16 mouse cellular contexts compared by ENCODE assay signal in genomic region chr17:56729151-56729550, GRCm38 (mm10). TPM values are rescaled to one million over a fixed set of nuclear protein-coding genes. Genes with fewer than 3 reads are reported as not detected.
DNase-seq lines count a peak whose midpoint lies in the region; ATAC-seq and TF ChIP-seq lines count a peak whose summit lies in the region.
"Had no signal": no experiment of that assay in that cellular context is flagged by ENCODE, and none has a peak within 500 bp of the region (broad histone marks: within the 10 kb centered on the region; RNA-seq: fewer than 3 reads in every experiment).

No protein-coding gene starts in this region.

- no peaks in the 10 kb centered on the region for H3K9me3 ChIP-seq in forebrain, embryonic 10.5 days
- H3K9me3 ChIP-seq in forebrain, embryonic 13.5 days (replicated peaks), result 0 out of 2 replicates have a peak, but pooled peaks cover 3% of the 10 kb centered on the region
- H3K9me3 ChIP-seq in hindbrain, postnatal 0 days (ENCODE audit: low read length), result no peaks in the 10 kb centered on the region
- no peaks in the 10 kb centered on the region for H3K9me3 ChIP-seq in hindbrain, embryonic 13.5 days
- no peaks in the 10 kb centered on the region for H3K9me3 ChIP-seq in E14TG2a.4 (ENCODE audit: low read length)

- peaks cover 8% of the 10 kb centered on the region for H3K36me3 ChIP-seq in forebrain, embryonic 10.5 days (replicated peaks)
- peaks cover 9% of the 10 kb centered on the region for H3K36me3 ChIP-seq in forebrain, embryonic 13.5 days (ENCODE audit: poor library complexity, severe bottlenecking)
- H3K36me3 ChIP-seq in hindbrain, postnatal 0 days (ENCODE audit: insufficient read depth, low read length), result no peaks in the 10 kb centered on the region
- H3K36me3 ChIP-seq in hindbrain, embryonic 13.5 days, result peaks cover 13% of the 10 kb centered on the region
- peaks cover under 1% of the 10 kb centered on the region; the same call in 1 of the 2 replicates for H3K36me3 ChIP-seq in E14TG2a.4 (ENCODE audit: insufficient read depth, low read length)

- TF ChIP-seq POLR2A in brain, embryonic 14.5 days (IDR thresholded peaks at IDR 0.05; ENCODE audit: borderline replicate concordance, extremely low read depth, insufficient read depth, insufficient read length, poor library complexity, severe bottlenecking), result no peak

- no peak for ATAC-seq in forebrain, embryonic 13.5 days
- no peak for ATAC-seq in hindbrain, postnatal 0 days
- no peak for ATAC-seq in hindbrain, embryonic 13.5 days (ENCODE audit: low FRiP score)
- ATAC-seq: activated CD4-positive, CD25-positive, alpha-beta regulatory T cell, adult 4 months; liver, postnatal 0 days; midbrain, embryonic 16.5 days had no signal

- 73% methylated on average over 6 of the region's 6 CpGs for WGBS in forebrain, embryonic 10.5 days
- WGBS in forebrain, embryonic 13.5 days, result 49% methylated on average over 6 of the region's 6 CpGs
- WGBS in hindbrain, postnatal 0 days, result 28% methylated on average over 6 of the region's 6 CpGs
- WGBS in hindbrain, embryonic 13.5 days, result 52% methylated on average over 6 of the region's 6 CpGs

- H3K4me1 ChIP-seq in forebrain, embryonic 10.5 days, result peaks cover 48% of the 10 kb centered on the region
- H3K4me1 ChIP-seq in forebrain, embryonic 13.5 days, result peaks cover 29% of the 10 kb centered on the region
- H3K4me1 ChIP-seq in hindbrain, postnatal 0 days (ENCODE audit: insufficient read depth, low read length), result no peaks in the 10 kb centered on the region
- H3K4me1 ChIP-seq in hindbrain, embryonic 13.5 days (replicated peaks), result peaks cover 18% of the 10 kb centered on the region; the same call in 1 of the 2 replicates
- peaks cover 63% of the 10 kb centered on the region for H3K4me1 ChIP-seq in E14TG2a.4 (replicated peaks; ENCODE audit: low read depth, low read length)

- no peak overlapping the region for H3K4me3 ChIP-seq in forebrain, embryonic 10.5 days
- H3K4me3 ChIP-seq in forebrain, embryonic 13.5 days, result no peak overlapping the region
- no peak overlapping the region for H3K4me3 ChIP-seq in hindbrain, postnatal 0 days (ENCODE audit: low read length)
- H3K4me3 ChIP-seq in hindbrain, embryonic 13.5 days, result no peak overlapping the region
- 0 out of 2 replicates have a peak overlapping the region, but pooled peaks have one; percentile 57 for H3K4me3 ChIP-seq in E14TG2a.4 (replicated peaks; ENCODE audit: low read length)
- H3K4me3 ChIP-seq: left cerebral cortex, adult 2 months had no signal

- H3K9ac ChIP-seq in forebrain, embryonic 13.5 days, result no peak overlapping the region
- H3K9ac ChIP-seq in hindbrain, postnatal 0 days (replicated peaks; ENCODE audit: low read length), result no peak overlapping the region
- H3K9ac ChIP-seq in hindbrain, embryonic 13.5 days, result no peak overlapping the region
- H3K9ac ChIP-seq: liver, postnatal 0 days had no signal

- no peak for DNase-seq in forebrain, embryonic 10.5 days (ENCODE audit: extremely low spot score, low spot score)
- DNase-seq in hindbrain, postnatal 0 days (ENCODE audit: low spot score), result peak; percentile 23
- peak; percentile 33 for DNase-seq in brain, embryonic 14.5 days (ENCODE audit: low read depth)
- no peak for DNase-seq in layer of hippocampus, postnatal 25 days (ENCODE audit: extremely low spot score in 1 of 2, low spot score in 1 of 2)
- no peak for DNase-seq in c-Kit-positive CD71-positive TER-119-positive erythroid progenitor cells, embryonic 14.5 days (ENCODE audit: low spot score)
- DNase-seq: gastrocnemius, postnatal 25 days; liver, postnatal 0 days; thymus, adult 2 months had no signal

- no peak for TF ChIP-seq CTCF in hindbrain, postnatal 0 days (IDR thresholded peaks at IDR 0.05; ENCODE audit: low read depth)
- TF ChIP-seq CTCF in E14TG2a.4 (conservative IDR thresholded peaks at IDR 0.05; ENCODE audit: low read length), result no peak
- no peak for TF ChIP-seq CTCF in brain, embryonic 14.5 days (IDR thresholded peaks at IDR 0.05; ENCODE audit: borderline replicate concordance, extremely low read depth, insufficient read depth, insufficient read length)

- 0 out of 2 replicates have a peak overlapping the region, but pooled peaks have one; percentile 44 for H3K27ac ChIP-seq in forebrain, embryonic 10.5 days
- no peak overlapping the region for H3K27ac ChIP-seq in forebrain, embryonic 13.5 days
- no peak overlapping the region for H3K27ac ChIP-seq in hindbrain, postnatal 0 days
- no peak overlapping the region for H3K27ac ChIP-seq in hindbrain, embryonic 13.5 days
- H3K27ac ChIP-seq: kidney, postnatal 0 days; left cerebral cortex, adult 2 months had no signal

- H3K27me3 ChIP-seq in forebrain, embryonic 10.5 days (ENCODE audit: poor library complexity, severe bottlenecking), result no peaks in the 10 kb centered on the region
- H3K27me3 ChIP-seq in forebrain, embryonic 13.5 days, result no peaks in the 10 kb centered on the region
- no peaks in the 10 kb centered on the region for H3K27me3 ChIP-seq in hindbrain, postnatal 0 days (ENCODE audit: insufficient read depth, low read length)
- H3K27me3 ChIP-seq in hindbrain, embryonic 13.5 days, result no peaks in the 10 kb centered on the region
- H3K27me3 ChIP-seq in E14TG2a.4 (ENCODE audit: insufficient read depth, low read length), result peaks cover 35% of the 10 kb centered on the region

- H3K4me2 ChIP-seq in forebrain, embryonic 13.5 days, result no peak overlapping the region
- no peak overlapping the region for H3K4me2 ChIP-seq in hindbrain, postnatal 0 days (ENCODE audit: low read depth, low read length)
- no peak overlapping the region for H3K4me2 ChIP-seq in hindbrain, embryonic 13.5 days

RNA-seq across cellular contexts. Expression of gene Vmac, which starts 11.3 kb away (rescaled TPM):
- 11.1 and 12.2 TPM in 2 replicates for polyA plus RNA-seq in forebrain, embryonic 10.5 days (2016; fragmentation: Nextera tagmentation; extraction: Ambion mirVana)
- 14.0 and 16.7 TPM in 2 replicates for polyA plus RNA-seq in forebrain, embryonic 13.5 days (2015; fragmentation: Nextera tagmentation; extraction: Ambion mirVana)
- total RNA-seq in hindbrain, postnatal 0 days (2014; rRNA removed), result 37.5 and 40.7 TPM in 2 replicates
- polyA plus RNA-seq in hindbrain, postnatal 0 days (2015; fragmentation: Nextera tagmentation; extraction: Ambion mirVana), result 17.4 and 19.1 TPM in 2 replicates
- 14.9 and 17.8 TPM in 2 replicates for polyA plus RNA-seq in hindbrain, embryonic 13.5 days (2015; fragmentation: Nextera tagmentation; extraction: Ambion mirVana)
- 18.2 and 18.8 TPM in 2 replicates for polyA plus RNA-seq in brain, embryonic 14.5 days (2012; rRNA removed)
- total RNA-seq in layer of hippocampus, postnatal 25 days (2021), result 10 to 100 TPM; 11.5 to 14.4 TPM

RNA-seq across cellular contexts. Expression of gene Ndufa11, which starts 11.6 kb away (rescaled TPM):
- 366 and 374 TPM in 2 replicates for polyA plus RNA-seq in forebrain, embryonic 10.5 days (2016; fragmentation: Nextera tagmentation; extraction: Ambion mirVana)
- polyA plus RNA-seq in forebrain, embryonic 13.5 days (2015; fragmentation: Nextera tagmentation; extraction: Ambion mirVana), result 433 and 459 TPM in 2 replicates
- 279 and 501 TPM in 2 replicates for total RNA-seq in hindbrain, postnatal 0 days (2014; rRNA removed)
- polyA plus RNA-seq in hindbrain, postnatal 0 days (2015; fragmentation: Nextera tagmentation; extraction: Ambion mirVana), result 691 and 728 TPM in 2 replicates
- polyA plus RNA-seq in hindbrain, embryonic 13.5 days (2015; fragmentation: Nextera tagmentation; extraction: Ambion mirVana), result 507 and 515 TPM in 2 replicates
- polyA plus RNA-seq in brain, embryonic 14.5 days (2012; rRNA removed), result 313 and 400 TPM in 2 replicates
- 100 to 1,000 TPM; 242 to 258 TPM for total RNA-seq in layer of hippocampus, postnatal 25 days (2021)

RNA-seq across cellular contexts. Expression of gene Nrtn, which starts 28.2 kb away (rescaled TPM):
- polyA plus RNA-seq in forebrain, embryonic 10.5 days (2016; fragmentation: Nextera tagmentation; extraction: Ambion mirVana), result 3.2 and 3.5 TPM in 2 replicates
- 1.7 TPM in 2 replicates for polyA plus RNA-seq in forebrain, embryonic 13.5 days (2015; fragmentation: Nextera tagmentation; extraction: Ambion mirVana)
- total RNA-seq in hindbrain, postnatal 0 days (2014; rRNA removed), result 12.9 and 15.7 TPM in 2 replicates
- 4.3 TPM in 2 replicates for polyA plus RNA-seq in hindbrain, postnatal 0 days (2015; fragmentation: Nextera tagmentation; extraction: Ambion mirVana)
- 0.78 and 1.5 TPM in 2 replicates for polyA plus RNA-seq in hindbrain, embryonic 13.5 days (2015; fragmentation: Nextera tagmentation; extraction: Ambion mirVana)
- 5.2 and 5.4 TPM in 2 replicates for polyA plus RNA-seq in brain, embryonic 14.5 days (2012; rRNA removed)
- total RNA-seq in layer of hippocampus, postnatal 25 days (2021), result 1 to 10 TPM; 2.7 to 3.6 TPM
- total RNA-seq: megakaryocyte progenitor cell, adult 5-6 weeks had no signal
- polyA plus RNA-seq: activated CD4-positive, CD25-positive, alpha-beta regulatory T cell, adult 4 months had no signal

RNA-seq across cellular contexts. Expression of gene Dus3l, which starts 35.4 kb away (rescaled TPM):
- polyA plus RNA-seq in forebrain, embryonic 10.5 days (2016; fragmentation: Nextera tagmentation; extraction: Ambion mirVana), result 46.0 and 46.2 TPM in 2 replicates
- polyA plus RNA-seq in forebrain, embryonic 13.5 days (2015; fragmentation: Nextera tagmentation; extraction: Ambion mirVana), result 50.0 and 56.9 TPM in 2 replicates
- total RNA-seq in hindbrain, postnatal 0 days (2014; rRNA removed), result 79.0 and 96.5 TPM in 2 replicates
- polyA plus RNA-seq in hindbrain, postnatal 0 days (2015; fragmentation: Nextera tagmentation; extraction: Ambion mirVana), result 85.9 and 90.0 TPM in 2 replicates
- 67.1 and 68.7 TPM in 2 replicates for polyA plus RNA-seq in hindbrain, embryonic 13.5 days (2015; fragmentation: Nextera tagmentation; extraction: Ambion mirVana)
- 139 and 198 TPM in 2 replicates for polyA plus RNA-seq in brain, embryonic 14.5 days (2012; rRNA removed)
- total RNA-seq in layer of hippocampus, postnatal 25 days (2021), result 10 to 100 TPM; 61.1 to 73.0 TPM

RNA-seq across cellular contexts. Expression of gene Prr22, which starts 40.9 kb away (rescaled TPM):
- 1.8 and 1.9 TPM in 2 replicates for polyA plus RNA-seq in forebrain, embryonic 10.5 days (2016; fragmentation: Nextera tagmentation; extraction: Ambion mirVana)
- polyA plus RNA-seq in forebrain, embryonic 13.5 days (2015; fragmentation: Nextera tagmentation; extraction: Ambion mirVana), result 1.2 and 1.3 TPM in 2 replicates
- 0.21 and 2.6 TPM in 2 replicates for total RNA-seq in hindbrain, postnatal 0 days (2014; rRNA removed)
- 0.46 and 0.87 TPM in 2 replicates for polyA plus RNA-seq in hindbrain, postnatal 0 days (2015; fragmentation: Nextera tagmentation; extraction: Ambion mirVana)
- polyA plus RNA-seq in hindbrain, embryonic 13.5 days (2015; fragmentation: Nextera tagmentation; extraction: Ambion mirVana), result 1.0 TPM in 2 replicates
- 3.1 and 3.9 TPM in 2 replicates for polyA plus RNA-seq in brain, embryonic 14.5 days (2012; rRNA removed)
- total RNA-seq in layer of hippocampus, postnatal 25 days (2021), result 1 to 10 TPM in 1 of 2 experiments, under 1 TPM in 1; 0.89 to 1.6 TPM

Comparison
In these comparisons a context has a peak if more than half of its experiments do, and no peak if none do; other contexts are left out.
1. DNase-seq: peak in hindbrain, postnatal 0 days (single experiment) and brain, embryonic 14.5 days (single experiment); none in forebrain, embryonic 10.5 days (single experiment), layer of hippocampus, postnatal 25 days (0 of 2) and c-Kit-positive CD71-positive TER-119-positive erythroid progenitor cells, embryonic 14.5 days (single experiment).